Mouse (Mus musculus): ENCODE results near the gene Srpk3.

- TF ChIP-seq CTCF (IDR thresholded peaks at IDR 0.05; ENCODE audit: insufficient read depth, low read length) (no peak), POLR2A (IDR thresholded peaks at IDR 0.05; ENCODE audit: borderline replicate concordance, extremely low read depth, low read depth, low read length) (no peak)
Observed at GRCm38 (mm10) chrX:73797511-73797910, 23.3 kb downstream of the Srpk3 start.
